Mouse (Mus musculus) kidney, adult 9 months (tissue): ENCODE measurements at regions not wholly inside any gene's neighbourhood (a gene's known extent, or its start where the extent isn't known, plus 50 kb on each side); places are given as distances from the start of the nearest gene placed in this dataset.
A peak's percentile ranks its signal among the peaks of the same experiment; 100 is the strongest.

ENCODE experiments used
- DNase-seq: peaks from one replicate; pipeline ENCODE4 v3.0.0; 2022

GRCm38 (mm10) chr2:67107274-67107673 is 306.3 kb upstream of the Gm21830 start:
- no peak for DNase-seq

DNA sequence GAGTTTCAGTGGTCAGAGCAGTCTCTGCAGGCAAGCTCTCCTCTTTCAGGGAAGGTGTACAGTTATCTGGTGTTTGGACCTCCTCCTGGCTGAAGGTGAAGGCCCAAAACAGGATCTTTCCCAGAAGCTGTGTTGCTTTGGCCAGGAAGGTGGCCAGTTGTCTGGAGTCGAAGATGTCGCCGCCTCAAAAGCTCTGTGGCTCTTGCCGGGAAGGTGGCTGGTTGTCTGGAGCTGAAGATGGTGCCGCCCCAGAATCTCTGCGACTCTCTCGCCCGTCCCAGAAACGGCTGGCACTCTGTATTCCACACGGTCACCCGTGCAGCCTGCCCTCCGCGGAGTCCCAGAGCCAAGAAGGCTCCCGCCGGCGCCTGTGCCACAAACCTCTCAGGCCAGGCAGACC is 304.7 kb upstream of the Scn7a start:
- DNase-seq: peak; percentile 4

- no peak for DNase-seq
These were observed 284.2 kb upstream of the Scn7a start for GRCm38 (mm10) chr2:67068944-67069343.
